Mouse (Mus musculus): ENCODE data around the gene Gm49321.

Gene Gm49321

GRCm38 (mm10) chr12:74014739-74015270 is 77.4 kb downstream of the Gm49321 start:
- peak; percentile 32 for DNase-seq

DNA sequence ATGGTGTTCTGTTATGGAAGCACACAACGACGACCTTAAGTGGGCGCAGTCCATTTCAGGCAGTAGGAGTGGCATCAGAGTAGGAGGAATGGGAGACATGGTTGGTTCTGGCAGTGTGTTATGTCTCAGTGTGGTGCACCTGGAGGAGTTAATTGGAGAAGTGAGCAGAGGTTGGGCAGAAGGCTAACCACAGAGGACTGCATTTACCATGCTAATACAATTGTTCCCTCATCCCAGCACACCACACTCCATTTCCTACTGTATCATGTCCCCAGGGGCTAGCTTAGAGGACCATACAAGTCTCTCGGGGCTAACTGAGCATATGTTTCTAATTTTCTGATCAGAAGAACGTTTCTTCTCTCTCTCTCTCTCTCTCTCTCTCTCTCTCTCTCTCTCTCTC is 78.0 kb downstream of the Gm49321 start:
- DNase-seq = no peak

Data from kidney, adult 9 months (tissue).